Comparison of ENCODE assay signal across 8 mouse cellular contexts in genomic region chr12:21472487-21472886, GRCm38 (mm10). TPM values are rescaled to one million over a fixed set of nuclear protein-coding genes. Genes with fewer than 3 reads are reported as not detected.
DNase-seq lines count a peak whose midpoint lies in the region; ATAC-seq lines count a peak whose summit lies in the region.

No protein-coding gene starts in this region.

- no peak overlapping the region for H3K9ac ChIP-seq in limb, embryonic 13.5 days
- no peak overlapping the region for H3K9ac ChIP-seq in forebrain, embryonic 13.5 days

- no peaks in the 10 kb centered on the region for H3K36me3 ChIP-seq in limb, embryonic 13.5 days
- no peaks in the 10 kb centered on the region for H3K36me3 ChIP-seq in limb, embryonic 10.5 days
- no peaks in the 10 kb centered on the region for H3K36me3 ChIP-seq in forebrain, embryonic 13.5 days (ENCODE audit: poor library complexity, severe bottlenecking)

- H3K4me2 ChIP-seq in limb, embryonic 13.5 days (replicated peaks) = no peak overlapping the region
- no peak overlapping the region for H3K4me2 ChIP-seq in forebrain, embryonic 13.5 days

- H3K27ac ChIP-seq in limb, embryonic 13.5 days = no peak overlapping the region
- H3K27ac ChIP-seq in limb, embryonic 10.5 days = no peak overlapping the region
- no peak overlapping the region for H3K27ac ChIP-seq in forebrain, embryonic 13.5 days

- H3K4me1 ChIP-seq in limb, embryonic 13.5 days = no peaks in the 10 kb centered on the region
- H3K4me1 ChIP-seq in limb, embryonic 10.5 days = no peaks in the 10 kb centered on the region
- H3K4me1 ChIP-seq in forebrain, embryonic 13.5 days = no peaks in the 10 kb centered on the region

- ATAC-seq in limb, embryonic 13.5 days (ENCODE audit: low FRiP score, low read depth) = peak; percentile 73; the same call in 1 of the 2 replicates
- ATAC-seq in forebrain, embryonic 13.5 days = no peak

- H3K9me3 ChIP-seq in limb, embryonic 13.5 days = no peaks in the 10 kb centered on the region
- H3K9me3 ChIP-seq in limb, embryonic 10.5 days (replicated peaks) = no peaks in the 10 kb centered on the region
- no peaks in the 10 kb centered on the region for H3K9me3 ChIP-seq in forebrain, embryonic 13.5 days (replicated peaks)

- intact Hi-C loops in gastrocnemius, postnatal 36 days (cut with DNase I) = no loop called here

- H3K27me3 ChIP-seq in limb, embryonic 13.5 days = no peaks in the 10 kb centered on the region
- H3K27me3 ChIP-seq in limb, embryonic 10.5 days (ENCODE audit: low read depth, poor library complexity, severe bottlenecking) = no peaks in the 10 kb centered on the region
- H3K27me3 ChIP-seq in forebrain, embryonic 13.5 days = no peaks in the 10 kb centered on the region

- no peak for DNase-seq in limb, embryonic 10.5 days (ENCODE audit: low spot score)
- DNase-seq in brain, adult 2 months (ENCODE audit: low read depth, low spot score) = peak; percentile 99
- peak; percentile 28 to 48 for DNase-seq in gastrocnemius, postnatal 36 days
- DNase-seq in kidney, postnatal 4 days = peak; percentile 33
- DNase-seq in retina, postnatal 7 days (ENCODE audit: low read depth, low spot score) = peak; percentile 6
- DNase-seq in embryo, embryonic 9.5 days (ENCODE audit: extremely low spot score) = no peak

- 47% methylated on average over 4 of the region's 4 CpGs for WGBS in limb, embryonic 13.5 days
- WGBS in limb, embryonic 10.5 days = 70% methylated on average over 4 of the region's 4 CpGs
- WGBS in forebrain, embryonic 13.5 days = 62% methylated on average over 4 of the region's 4 CpGs

- no peak overlapping the region for H3K4me3 ChIP-seq in limb, embryonic 13.5 days
- H3K4me3 ChIP-seq in limb, embryonic 10.5 days = no peak overlapping the region
- H3K4me3 ChIP-seq in forebrain, embryonic 13.5 days = no peak overlapping the region

RNA-seq across cellular contexts. Expression of gene Ywhaq, which starts 55.0 kb away (rescaled TPM):
- 705 and 725 TPM in 2 replicates for polyA plus RNA-seq in limb, embryonic 13.5 days (2015; fragmentation: Nextera tagmentation; extraction: Ambion mirVana)
- 878 and 895 TPM in 2 replicates for polyA plus RNA-seq in limb, embryonic 10.5 days (2016; fragmentation: Nextera tagmentation; extraction: Ambion mirVana)
- 10 to 100 TPM; 23.3 to 24.7 TPM for total RNA-seq in gastrocnemius, postnatal 36 days (2021)
- 1,106 and 1,152 TPM in 2 replicates for polyA plus RNA-seq in forebrain, embryonic 13.5 days (2015; fragmentation: Nextera tagmentation; extraction: Ambion mirVana)

Comparison
In these comparisons a context has a peak if more than half of its experiments do, and no peak if none do; other contexts are left out.
1. DNase-seq: peak in brain, adult 2 months (single experiment), gastrocnemius, postnatal 36 days (2 of 2), kidney, postnatal 4 days (2 of 2) and retina, postnatal 7 days (single experiment); none in limb, embryonic 10.5 days (single experiment) and embryo, embryonic 9.5 days (single experiment).